Mouse (Mus musculus): Measurements from ENCODE around the gene Gm28048.

- TF ChIP-seq POLR2A (IDR thresholded peaks at IDR 0.05; ENCODE audit: insufficient read depth, low read depth, low read length) (no peak), CTCF (IDR thresholded peaks at IDR 0.05) (no peak)
These were observed 187.2 kb downstream of the Gm28048 start for GRCm38 (mm10) chr11:22794734-22795133.
